Mouse (Mus musculus): ENCODE results near the gene Itga11.

Gene Itga11

GRCm38 (mm10) chr9:62689748-62690147, 12.1 kb downstream of the Itga11 start:
- no peak for DNase-seq

- no peak for DNase-seq
These were observed 16.4 kb downstream of the Itga11 start for GRCm38 (mm10) chr9:62694054-62694453.

- no peak for DNase-seq
These were observed 17.6 kb downstream of the Itga11 start for GRCm38 (mm10) chr9:62695210-62695609.

- no peak for DNase-seq
These were observed 19.2 kb downstream of the Itga11 start for GRCm38 (mm10) chr9:62696799-62697198.

GRCm38 (mm10) chr9:62707267-62707666, 29.6 kb downstream of the Itga11 start:
- DNase-seq, result no peak

- no peak for DNase-seq
These were observed 30.2 kb downstream of the Itga11 start for GRCm38 (mm10) chr9:62707870-62708269.

- DNase-seq, result no peak
These were observed 32.4 kb downstream of the Itga11 start for GRCm38 (mm10) chr9:62709983-62710382.

GRCm38 (mm10) chr9:62712374-62712773, 34.7 kb downstream of the Itga11 start:
- no peak for DNase-seq

GRCm38 (mm10) chr9:62713040-62713439, 35.4 kb downstream of the Itga11 start:
- no peak for DNase-seq

GRCm38 (mm10) chr9:62714336-62714735, 36.7 kb downstream of the Itga11 start:
- DNase-seq, result no peak

- no peak for DNase-seq
These were observed 40.4 kb downstream of the Itga11 start for GRCm38 (mm10) chr9:62717982-62718381.

- no peak for DNase-seq
These were observed 44.2 kb downstream of the Itga11 start for GRCm38 (mm10) chr9:62721791-62722190.

- no peak for DNase-seq
These were observed 45.1 kb downstream of the Itga11 start for GRCm38 (mm10) chr9:62722716-62723115.

GRCm38 (mm10) chr9:62724175-62724574, 46.5 kb downstream of the Itga11 start:
- no peak for DNase-seq

GRCm38 (mm10) chr9:62725247-62725646, 47.6 kb downstream of the Itga11 start:
- DNase-seq, result no peak

- DNase-seq, result no peak
These were observed 48.8 kb downstream of the Itga11 start for GRCm38 (mm10) chr9:62726472-62726871.

GRCm38 (mm10) chr9:62744558-62745275, 67.1 kb downstream of the Itga11 start:
- DNase-seq, result no peak

- DNase-seq, result no peak
These were observed 69.0 kb downstream of the Itga11 start for GRCm38 (mm10) chr9:62746646-62747045.

- no peak for DNase-seq
These were observed 72.0 kb downstream of the Itga11 start for GRCm38 (mm10) chr9:62749666-62750065.

- no peak for DNase-seq
These were observed 72.8 kb downstream of the Itga11 start for GRCm38 (mm10) chr9:62750381-62750780.

- DNase-seq, result no peak
These were observed 80.7 kb downstream of the Itga11 start for GRCm38 (mm10) chr9:62758288-62758687.

GRCm38 (mm10) chr9:62759601-62760000, 82.0 kb downstream of the Itga11 start:
- no peak for DNase-seq

- DNase-seq, result no peak
These were observed 85.9 kb downstream of the Itga11 start for GRCm38 (mm10) chr9:62763478-62763877.

- no peak for DNase-seq
These were observed 87.7 kb downstream of the Itga11 start for GRCm38 (mm10) chr9:62765346-62765745.

- no peak for DNase-seq
These were observed 89.8 kb downstream of the Itga11 start for GRCm38 (mm10) chr9:62767464-62767863.

All from cerebellum, adult 11 months (tissue).